Mouse (Mus musculus): Measurements from ENCODE around the gene Il3.

DNA sequence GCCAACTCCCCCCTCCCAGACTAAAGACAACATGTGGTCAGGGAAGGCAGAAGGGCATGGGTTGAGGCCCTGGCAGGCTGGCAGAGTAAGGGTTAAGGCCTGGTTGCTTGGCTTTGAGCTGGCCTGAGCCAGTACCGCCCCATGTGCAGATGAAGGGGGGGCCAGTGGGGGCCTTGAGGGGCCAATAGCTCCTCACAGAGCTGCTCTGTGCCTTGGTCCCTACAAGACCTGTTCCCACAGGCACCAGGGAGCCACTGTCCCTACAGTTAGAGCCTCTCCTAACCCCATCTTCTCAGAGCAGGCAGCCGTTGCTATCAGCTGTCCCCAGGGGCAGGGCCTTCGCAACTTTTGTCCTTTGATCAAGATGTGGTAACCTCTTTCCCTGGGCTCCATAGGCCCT, 47.7 kb upstream of the Il3 start:
- TF ChIP-seq CTCF (conservative IDR thresholded peaks at IDR 0.05; ENCODE audit: insufficient read depth, insufficient read length, low read depth, low read length) (no peak), POLR2A (IDR thresholded peaks at IDR 0.05; ENCODE audit: low read depth, low read length) (no peak)

Data from kidney, adult 2 months (tissue).